Mouse (Mus musculus) kidney, adult 2 months (tissue): ENCODE results near the gene Mdga1.

Experiments used
- CTCF ChIP-seq: fragments of 200-500 bp; conservative IDR thresholded peaks from 2 replicates; pipeline ENCODE4 v1.5.1; 2011; ENCODE audit warnings: low read depth, mild to moderate bottlenecking, control low read depth, low read length, moderate library complexity, mixed read lengths; ENCODE audit not compliant: insufficient read depth, insufficient read length
- POLR2A ChIP-seq: fragments of 200-500 bp; IDR thresholded peaks from one replicate; pipeline ENCODE4 v1.6.1; 2011; ENCODE audit warnings: low read depth, low read length, control low read depth

- no peak for TF ChIP-seq CTCF
- TF ChIP-seq POLR2A: no peak
Measured at GRCm38 (mm10) chr17:30005103-30005443, 35.2 kb upstream of the Mdga1 start.
